8 mouse cellular contexts compared by ENCODE assay signal in genomic region chr6:84582826-84583225, GRCm38 (mm10). TPM values are rescaled to one million over a fixed set of nuclear protein-coding genes. Genes with fewer than 3 reads are reported as not detected.
DNase-seq lines count a peak whose midpoint lies in the region; ATAC-seq lines count a peak whose summit lies in the region.

No protein-coding gene starts in this region.

- H3K27ac ChIP-seq in forebrain, embryonic 12.5 days: no peak overlapping the region
- no peak overlapping the region for H3K27ac ChIP-seq in forebrain, embryonic 16.5 days (ENCODE audit: low read length)
- H3K27ac ChIP-seq in neural tube, embryonic 12.5 days: no peak overlapping the region
- H3K27ac ChIP-seq in midbrain, embryonic 10.5 days (replicated peaks): no peak overlapping the region

- H3K9ac ChIP-seq in forebrain, embryonic 12.5 days: no peak overlapping the region
- no peak overlapping the region for H3K9ac ChIP-seq in forebrain, embryonic 16.5 days (replicated peaks; ENCODE audit: low read depth, low read length)
- no peak overlapping the region for H3K9ac ChIP-seq in neural tube, embryonic 12.5 days

- H3K9me3 ChIP-seq in forebrain, embryonic 12.5 days: no peaks in the 10 kb centered on the region
- H3K9me3 ChIP-seq in forebrain, embryonic 16.5 days (ENCODE audit: control insufficient read depth, low read length): no peaks in the 10 kb centered on the region
- no peaks in the 10 kb centered on the region for H3K9me3 ChIP-seq in neural tube, embryonic 12.5 days
- H3K9me3 ChIP-seq in midbrain, embryonic 10.5 days (replicated peaks): no peaks in the 10 kb centered on the region

- peaks cover 91% of the 10 kb centered on the region for H3K27me3 ChIP-seq in forebrain, embryonic 12.5 days
- peaks cover 60% of the 10 kb centered on the region for H3K27me3 ChIP-seq in forebrain, embryonic 16.5 days (replicated peaks; ENCODE audit: control insufficient read depth, insufficient read depth, low read length)
- H3K27me3 ChIP-seq in neural tube, embryonic 12.5 days (replicated peaks): peaks cover 96% of the 10 kb centered on the region
- H3K27me3 ChIP-seq in midbrain, embryonic 10.5 days (ENCODE audit: low read depth, poor library complexity, severe bottlenecking): peaks cover 100% of the 10 kb centered on the region

- DNase-seq in neural tube, embryonic 10.5 days (ENCODE audit: extremely low spot score, low spot score): no peak
- DNase-seq in midbrain, embryonic 10.5 days (ENCODE audit: low spot score): no peak
- no peak for DNase-seq in layer of hippocampus, adult 9-10 months (ENCODE audit: low spot score)
- no peak for DNase-seq in urinary bladder, postnatal 10 days (ENCODE audit: low spot score)
- DNase-seq in gastrocnemius, postnatal 4 days (ENCODE audit: low spot score in 2 of 2): no peak

- no peak for ATAC-seq in forebrain, embryonic 12.5 days (ENCODE audit: low FRiP score)
- no peak for ATAC-seq in forebrain, embryonic 16.5 days
- no peak for ATAC-seq in neural tube, embryonic 12.5 days (ENCODE audit: low FRiP score, low read depth)

- H3K4me1 ChIP-seq in forebrain, embryonic 12.5 days: peaks cover 50% of the 10 kb centered on the region
- peaks cover 46% of the 10 kb centered on the region for H3K4me1 ChIP-seq in forebrain, embryonic 16.5 days (replicated peaks; ENCODE audit: control insufficient read depth, insufficient read depth, low read length)
- H3K4me1 ChIP-seq in neural tube, embryonic 12.5 days: peaks cover 45% of the 10 kb centered on the region
- peaks cover 53% of the 10 kb centered on the region for H3K4me1 ChIP-seq in midbrain, embryonic 10.5 days

- peak overlapping the region; percentile 47; the same call in 1 of the 2 replicates for H3K4me3 ChIP-seq in forebrain, embryonic 12.5 days (replicated peaks)
- H3K4me3 ChIP-seq in forebrain, embryonic 16.5 days (replicated peaks; ENCODE audit: low read length): no peak overlapping the region; the same call in 1 of the 2 replicates
- no peak overlapping the region for H3K4me3 ChIP-seq in neural tube, embryonic 12.5 days
- peak overlapping the region; percentile 59; the same call in 1 of the 2 replicates for H3K4me3 ChIP-seq in midbrain, embryonic 10.5 days

- no peaks in the 10 kb centered on the region for H3K36me3 ChIP-seq in forebrain, embryonic 12.5 days (replicated peaks)
- H3K36me3 ChIP-seq in forebrain, embryonic 16.5 days (ENCODE audit: control insufficient read depth, insufficient read depth): no peaks in the 10 kb centered on the region
- no peaks in the 10 kb centered on the region for H3K36me3 ChIP-seq in neural tube, embryonic 12.5 days
- no peaks in the 10 kb centered on the region for H3K36me3 ChIP-seq in midbrain, embryonic 10.5 days

- H3K4me2 ChIP-seq in forebrain, embryonic 12.5 days: peak overlapping the region; percentile 91; the same call in 1 of the 2 replicates
- H3K4me2 ChIP-seq in forebrain, embryonic 16.5 days (ENCODE audit: low read length): no peak overlapping the region
- peak overlapping the region; percentile 88 for H3K4me2 ChIP-seq in neural tube, embryonic 12.5 days (replicated peaks)

- 11% methylated on average over 5 of the region's 5 CpGs for WGBS in forebrain, embryonic 12.5 days
- 12% methylated on average over 5 of the region's 5 CpGs for WGBS in forebrain, embryonic 16.5 days
- WGBS in neural tube, embryonic 12.5 days: 11% methylated on average over 5 of the region's 5 CpGs
- WGBS in midbrain, embryonic 10.5 days: 6% methylated on average over 5 of the region's 5 CpGs

RNA-seq across cellular contexts. Expression of gene Cyp26b1, which starts 10.9 kb away (rescaled TPM):
- 1.4 and 1.9 TPM in 2 replicates for polyA plus RNA-seq in forebrain, embryonic 12.5 days (2016; fragmentation: Nextera tagmentation; extraction: Ambion mirVana)
- 3.6 and 6.2 TPM in 2 replicates for polyA plus RNA-seq in forebrain, embryonic 16.5 days (2015; fragmentation: Nextera tagmentation; extraction: Ambion mirVana)
- 3.6 and 5.4 TPM in 2 replicates for polyA plus RNA-seq in neural tube, embryonic 12.5 days (2016; fragmentation: Nextera tagmentation; extraction: Ambion mirVana)
- polyA plus RNA-seq in midbrain, embryonic 10.5 days (2016; fragmentation: Nextera tagmentation; extraction: Ambion mirVana): 2.4 and 2.7 TPM in 2 replicates
- 1 to 10 TPM; 1.8 to 3.6 TPM for total RNA-seq in gastrocnemius, postnatal 4 days (2021)

Comparison
In these comparisons a context has a peak if more than half of its experiments do, and no peak if none do; other contexts are left out.
1. H3K4me3 ChIP-seq: peak in forebrain, embryonic 12.5 days (single experiment) and midbrain, embryonic 10.5 days (single experiment); none in forebrain, embryonic 16.5 days (single experiment) and neural tube, embryonic 12.5 days (single experiment).